Mouse (Mus musculus) sigmoid colon, adult 10 weeks (tissue): ENCODE results near the gene Plekhb2. TPM values are rescaled to one million over a fixed set of nuclear protein-coding genes. Genes with fewer than 3 reads are reported as not detected.

Experiments
- polyA plus RNA-seq: library from polyadenylated mRNA; stranded (reverse); fragments of 350-450 nt; fragmentation: Illumina TruSeq; extraction: RNeasy Lipid Tissue Mini Kit (QIAGEN cat#74804); gene quantifications from one replicate; pipeline ENCODE4 v1.2.3, GENCODE M21; 2014; ENCODE audit warnings: low read depth, low replicate concordance

Gene Plekhb2
- polyA plus RNA-seq, result 225 TPM

DNA sequence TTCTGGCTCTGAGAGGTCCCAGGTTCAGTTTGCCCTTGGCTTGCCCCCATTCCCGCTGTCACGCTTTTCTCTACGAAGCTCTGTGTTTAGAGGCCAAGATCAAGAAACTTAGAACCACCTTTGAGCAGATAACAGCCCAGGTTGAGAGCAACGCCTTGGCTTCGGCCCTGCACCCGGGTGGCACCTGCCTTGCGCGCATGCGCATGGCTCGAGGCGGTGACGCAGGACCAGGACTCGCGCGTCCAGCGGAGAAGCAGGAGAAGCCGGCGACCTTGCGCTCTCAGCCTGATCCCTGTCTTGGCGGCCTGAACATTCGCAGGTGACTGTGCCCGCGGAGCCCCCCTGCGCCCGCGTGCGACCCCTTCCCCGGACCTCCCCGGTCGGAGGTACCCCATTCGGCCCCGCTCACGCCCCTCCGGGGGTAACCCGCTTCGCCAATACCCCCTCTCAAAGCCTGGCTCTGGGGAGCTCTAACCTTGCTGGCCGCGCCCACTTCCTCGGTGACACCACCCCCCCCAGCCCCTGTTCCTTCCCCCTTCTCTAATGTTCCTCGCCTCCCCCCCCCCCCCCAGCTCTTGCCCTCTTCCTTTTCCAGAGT is at the start of gene Plekhb2:
Plekhb2 (plus strand) TSS at position 232 of the 598 bp plus-strand sequence.

DNA sequence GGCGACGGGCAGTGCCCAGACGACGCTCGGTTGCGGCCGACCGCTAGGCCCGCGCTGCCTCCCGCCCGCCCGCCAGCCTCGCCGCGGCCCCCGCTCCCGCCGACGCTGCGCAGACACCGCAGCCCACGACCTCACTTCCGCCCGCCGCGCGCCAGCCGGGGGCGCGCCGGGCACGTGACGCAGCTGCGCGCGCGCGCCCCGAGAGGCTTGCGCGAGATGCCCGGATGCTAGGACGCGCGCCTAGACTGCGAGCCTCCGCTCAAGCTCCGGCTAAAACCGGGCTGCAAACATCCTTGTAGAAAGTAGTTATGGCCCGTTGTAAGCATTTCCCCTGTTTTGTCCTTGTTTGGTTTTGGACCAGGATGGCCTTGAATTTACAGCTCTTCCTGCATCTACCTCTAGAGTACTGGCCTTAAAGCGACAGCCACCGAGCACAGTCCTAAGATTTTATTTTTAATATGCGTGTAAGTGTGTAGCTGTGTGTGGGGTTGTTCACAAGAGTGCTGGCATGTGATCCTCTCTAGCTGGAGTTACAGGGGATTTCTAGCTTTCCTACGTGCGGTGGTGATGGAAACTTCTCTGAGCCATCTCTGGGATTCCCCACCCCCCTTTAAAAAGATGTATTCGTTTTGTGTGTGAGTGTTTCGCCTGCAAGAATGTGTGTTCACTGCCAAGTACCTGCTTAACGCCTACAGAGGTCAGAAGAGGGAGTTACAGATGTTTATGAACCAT is 6.7 kb upstream of the Plekhb2 start, which contains the start of gene Fam168b:
Fam168b (minus strand) TSS at position 179 of the 732 bp plus-strand sequence.

Other genes starting within 250 kb of the Plekhb2 start
- gene Fam168b, start 6.9 kb upstream of the Plekhb2 start, polyA plus RNA-seq, result 57.1 TPM